Mouse (Mus musculus): ENCODE measurements at regions not wholly inside any gene's neighbourhood (a gene's known extent, or its start where the extent isn't known, plus 50 kb on each side); places are given as distances from the start of the nearest gene placed in this dataset.

DNA sequence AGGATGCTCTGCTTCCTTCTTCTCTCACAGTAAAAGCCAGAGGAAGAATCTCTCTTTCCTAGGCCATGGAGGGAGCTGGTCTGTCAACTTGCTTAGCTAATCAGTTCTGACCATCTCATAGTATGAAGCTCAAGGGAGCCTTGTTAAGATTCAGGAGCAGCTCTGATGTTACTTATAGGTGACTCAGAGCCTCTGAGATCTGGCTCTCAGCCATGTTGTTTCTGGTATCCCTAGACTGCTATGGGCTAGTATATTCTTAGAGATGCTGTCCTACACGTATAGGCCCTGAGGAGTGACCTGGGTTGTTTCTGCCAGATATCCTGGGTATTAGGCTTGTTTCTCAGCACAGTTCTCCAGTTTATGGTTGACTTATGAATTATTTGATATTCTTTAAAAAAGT is 160.9 kb downstream of the 4930564D02Rik start:
- DNase-seq, result peak; percentile 30

DNA sequence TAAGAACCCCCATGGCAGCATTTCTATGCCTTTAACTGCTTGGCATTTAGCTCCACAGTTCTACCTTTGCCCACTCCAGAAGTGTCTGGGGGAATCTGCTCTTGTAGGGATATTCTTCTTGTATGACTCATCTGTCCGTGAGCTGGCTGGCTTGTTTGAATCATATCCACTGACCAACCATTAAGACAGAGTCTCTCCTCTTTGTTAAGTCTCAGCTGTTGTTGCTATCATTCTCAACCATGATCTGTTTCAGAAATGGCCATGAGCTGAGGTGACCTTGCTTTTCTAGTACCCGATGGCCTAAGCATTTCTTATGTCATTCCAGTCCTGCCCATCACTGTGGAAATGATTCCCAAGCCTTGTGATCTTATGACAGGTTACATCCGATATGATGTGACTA is 161.8 kb downstream of the 4930564D02Rik start:
- peak; percentile 53 for DNase-seq

- DNase-seq, result no peak
These were observed 174.4 kb downstream of the 4930564D02Rik start for GRCm38 (mm10) chr3:105241048-105241447.

GRCm38 (mm10) chr3:105257096-105257495 is 190.5 kb downstream of the 4930564D02Rik start:
- no peak for DNase-seq

DNA sequence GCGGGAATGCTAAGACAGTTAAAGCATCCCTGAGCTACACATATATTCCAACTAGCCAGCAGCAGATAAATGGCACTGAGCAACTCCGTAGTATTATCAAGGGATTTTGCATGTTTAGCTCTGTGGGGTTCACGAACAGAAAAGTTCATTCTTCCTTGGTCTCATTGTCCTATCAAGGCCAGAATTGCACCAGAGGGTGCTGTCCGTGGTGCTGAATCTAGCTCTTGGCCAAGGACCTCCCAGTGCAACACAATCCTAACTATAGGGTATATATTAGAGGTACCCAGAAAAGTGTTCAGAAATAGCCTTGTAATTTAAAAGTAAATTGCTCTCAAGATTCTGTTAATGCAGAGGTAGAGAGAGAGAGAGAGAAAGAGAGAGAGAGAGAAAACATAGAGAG is 176.9 kb upstream of the Kcnd3 start:
- DNase-seq, result peak; percentile 85

GRCm38 (mm10) chr3:105280971-105281370 is 171.2 kb upstream of the Kcnd3 start:
- DNase-seq, result peak; percentile 64

DNA sequence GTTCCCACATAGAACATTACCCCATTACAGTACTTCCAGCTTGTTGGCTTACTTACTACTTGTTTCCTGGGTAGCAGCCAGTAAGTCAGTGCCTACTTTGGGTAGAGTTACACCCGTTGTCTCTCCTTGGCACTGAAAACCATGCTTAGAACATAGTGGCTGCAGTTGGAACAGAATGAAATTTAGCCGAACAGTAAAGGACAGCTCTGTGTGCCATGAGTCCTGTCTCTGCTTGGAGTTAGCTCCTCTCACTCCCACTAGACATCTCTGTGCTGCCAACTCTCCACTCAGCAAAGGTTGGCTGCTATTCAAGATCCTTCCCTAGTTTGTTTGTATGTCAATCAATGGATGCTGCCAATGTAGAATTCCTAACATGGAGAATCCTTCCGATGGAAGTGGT is 170.4 kb upstream of the Kcnd3 start:
- DNase-seq, result no peak

- peak; percentile 88 for DNase-seq
These were observed 153.9 kb upstream of the Kcnd3 start for GRCm38 (mm10) chr3:105298273-105298672.

GRCm38 (mm10) chr3:105300693-105301548 is 151.2 kb upstream of the Kcnd3 start:
- DNase-seq, result no peak

GRCm38 (mm10) chr3:105307676-105308075 is 144.5 kb upstream of the Kcnd3 start:
- DNase-seq, result no peak

DNA sequence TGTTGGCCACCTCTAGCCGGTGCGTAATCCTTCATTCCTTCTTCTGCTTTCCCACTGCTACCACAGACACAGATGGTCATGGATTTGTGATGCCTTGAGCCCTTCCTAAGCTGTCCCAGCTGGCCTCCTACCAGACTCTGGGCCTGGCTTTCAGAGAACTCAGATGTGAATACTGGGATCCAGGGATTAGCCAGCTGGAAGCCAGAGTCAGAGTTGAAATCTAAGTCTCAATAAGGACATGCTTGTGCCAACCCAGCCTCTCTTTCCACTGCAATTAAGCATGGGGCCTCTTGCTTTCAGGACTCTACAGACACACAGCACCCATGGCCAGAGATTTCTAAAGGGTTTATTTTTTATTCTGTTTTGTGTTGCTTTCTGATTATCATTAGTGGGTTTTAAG is 143.1 kb upstream of the Kcnd3 start:
- DNase-seq, result peak; percentile 52

GRCm38 (mm10) chr3:105353268-105353667 is 98.9 kb upstream of the Kcnd3 start:
- peak; percentile 91 for DNase-seq

DNA sequence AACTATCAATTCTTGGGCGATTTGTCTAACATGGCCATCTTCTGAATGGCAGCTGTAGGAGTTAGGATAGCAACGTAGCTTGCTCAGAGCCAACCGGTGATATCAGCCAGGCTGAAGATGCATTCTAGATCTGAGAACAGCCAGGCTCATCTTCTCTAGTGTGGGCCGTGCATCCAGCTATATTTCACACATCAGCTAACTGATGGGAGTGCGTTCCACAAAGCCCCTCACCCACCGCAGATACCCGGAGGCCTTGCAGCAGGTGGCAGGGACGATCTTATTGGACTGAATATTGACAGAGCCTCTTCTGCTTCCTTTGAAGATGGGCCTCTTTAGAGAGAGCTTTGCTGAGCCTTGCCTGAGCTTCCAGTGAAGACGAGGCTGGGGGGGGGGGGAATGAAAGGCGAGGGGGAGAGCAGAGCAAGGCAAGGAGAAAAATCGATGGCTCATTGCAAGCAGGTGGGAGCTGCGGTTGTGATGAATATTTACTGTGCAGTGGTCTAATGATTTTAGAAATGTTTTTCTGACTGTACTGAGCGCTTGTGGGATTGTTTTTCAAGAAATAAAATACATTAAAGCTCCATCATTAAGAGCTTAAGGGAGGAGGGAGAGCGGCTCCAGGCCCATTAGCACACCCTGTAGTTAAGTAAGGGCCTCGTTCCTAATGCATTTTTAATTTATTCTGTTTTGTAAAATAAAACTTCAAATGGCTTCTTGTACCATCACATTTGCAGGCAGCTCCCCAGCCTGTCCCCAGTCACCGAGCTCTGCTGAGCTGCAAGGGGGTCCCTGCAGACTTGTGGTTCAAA is 97.8 kb upstream of the Kcnd3 start:
- DNase-seq, result peak; percentile 73

- peak; percentile 71 for DNase-seq
These were observed 94.6 kb upstream of the Kcnd3 start for GRCm38 (mm10) chr3:105357511-105357910.

- peak; percentile 40 for DNase-seq
These were observed 92.5 kb upstream of the Kcnd3 start for GRCm38 (mm10) chr3:105359636-105360035.

DNA sequence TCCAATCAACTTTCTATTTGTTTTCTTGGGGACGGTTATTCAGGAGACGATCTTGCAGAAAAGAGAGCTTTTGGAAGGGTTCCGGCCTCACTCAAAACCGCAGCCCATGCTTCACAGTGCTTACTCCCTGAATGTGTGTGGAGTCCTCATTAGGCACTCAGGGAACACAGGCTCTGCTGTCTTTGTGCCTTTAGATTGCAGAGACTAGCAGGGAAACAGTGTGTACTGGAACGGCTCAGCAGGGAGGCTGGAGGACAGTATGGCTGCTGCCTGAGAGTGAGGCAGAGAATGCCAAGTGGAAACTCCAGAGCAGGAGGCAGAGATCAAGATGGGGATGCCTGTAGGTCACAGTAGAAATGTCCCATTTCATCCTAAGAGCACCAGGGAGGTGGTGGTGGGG is 87.4 kb upstream of the Kcnd3 start:
- DNase-seq, result no peak

DNA sequence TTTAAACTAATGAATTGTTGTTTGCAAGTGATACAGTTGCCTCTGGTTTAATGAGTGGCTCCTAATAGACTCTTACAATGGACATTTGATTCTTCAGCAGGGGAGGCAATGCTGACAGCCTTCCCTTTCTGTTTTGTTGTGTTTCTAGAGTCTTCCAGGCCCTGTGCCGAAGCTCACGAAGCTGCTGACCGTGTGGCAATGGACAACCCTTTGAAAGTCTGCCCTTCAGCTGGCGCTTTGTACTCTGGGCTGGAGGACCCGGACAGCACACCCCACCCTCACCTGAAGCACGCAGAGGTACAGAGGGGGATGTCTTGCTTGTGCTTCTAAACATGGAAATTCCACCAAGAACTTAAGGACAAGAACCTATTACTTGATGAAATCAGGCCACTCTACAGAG is 85.3 kb upstream of the Kcnd3 start:
- DNase-seq, result peak; percentile 56

GRCm38 (mm10) chr3:105367972-105368371 is 84.2 kb upstream of the Kcnd3 start:
- peak; percentile 55 for DNase-seq

DNA sequence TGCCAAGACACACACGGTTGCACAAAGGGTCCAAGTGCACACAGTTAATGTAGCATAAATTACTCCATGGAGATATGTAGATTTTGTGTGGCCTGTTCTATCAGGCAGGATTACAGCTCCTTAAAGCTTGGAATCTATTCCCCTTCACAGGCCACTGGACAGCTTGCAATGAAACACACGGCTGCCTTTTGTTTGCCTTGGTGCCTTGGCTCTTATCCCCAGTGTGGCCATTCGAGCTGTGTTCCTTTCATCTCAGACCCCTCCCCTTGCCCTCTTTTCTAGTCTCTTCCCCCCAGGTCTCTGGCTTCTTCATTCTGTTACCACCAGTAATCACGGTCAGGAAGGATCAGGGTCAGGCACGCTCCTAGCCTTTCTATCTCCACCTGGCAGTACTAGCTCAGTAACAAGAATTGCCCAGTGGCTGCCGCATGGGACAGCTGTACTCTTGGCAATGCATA is 79.7 kb upstream of the Kcnd3 start:
- peak; percentile 68 for DNase-seq

GRCm38 (mm10) chr3:105374306-105374705 is 77.8 kb upstream of the Kcnd3 start:
- peak; percentile 74 for DNase-seq

DNA sequence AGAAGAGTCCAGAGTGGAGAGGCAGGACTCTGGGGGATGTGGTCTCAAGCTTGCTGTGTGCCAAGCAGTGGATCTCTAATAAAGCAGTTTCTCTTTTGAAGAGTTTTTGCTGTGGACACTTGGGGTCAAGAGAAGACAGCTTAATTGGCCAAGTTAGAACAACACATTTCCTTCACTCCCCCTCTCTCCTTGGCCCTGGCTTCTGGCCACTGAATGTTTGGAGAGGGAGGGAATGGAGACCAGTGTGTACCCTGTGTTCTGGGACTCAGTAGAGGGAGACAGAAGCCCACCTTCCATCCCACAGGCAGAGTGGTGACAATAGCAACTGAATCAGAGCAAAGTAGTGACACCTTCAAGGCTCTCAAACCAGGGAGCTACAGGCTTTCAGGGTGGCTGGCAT is 77.3 kb upstream of the Kcnd3 start:
- DNase-seq, result peak; percentile 90

- DNase-seq, result peak; percentile 94
These were observed 76.7 kb upstream of the Kcnd3 start for GRCm38 (mm10) chr3:105375383-105375782.

DNA sequence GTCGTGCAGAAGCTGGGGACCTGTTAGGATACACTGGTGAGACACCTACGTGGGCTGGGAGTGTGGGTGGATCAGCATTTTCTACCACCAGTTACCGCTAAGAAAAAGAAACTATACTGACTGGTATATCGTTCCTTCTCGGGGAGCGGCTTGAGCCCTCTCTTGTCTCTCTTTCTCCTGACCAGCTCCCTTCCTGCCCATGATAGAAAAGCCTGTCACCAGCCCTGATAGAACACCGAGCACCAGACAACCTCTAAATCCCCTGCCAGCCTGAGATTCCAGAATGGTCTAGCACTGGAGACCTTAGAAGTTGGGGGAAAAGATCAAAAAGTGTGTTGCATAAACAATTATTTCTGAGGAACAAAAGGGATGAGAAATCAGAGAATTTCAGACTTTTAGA is 76.3 kb upstream of the Kcnd3 start:
- DNase-seq, result no peak

- DNase-seq, result peak; percentile 81
These were observed 75.8 kb upstream of the Kcnd3 start for GRCm38 (mm10) chr3:105376346-105376745.

All from heart, adult 11 months (tissue).